Mouse (Mus musculus) forebrain, embryonic 13.5 days (tissue): ENCODE data around the gene Itsn2. TPM values are rescaled to one million over a fixed set of nuclear protein-coding genes. Genes with fewer than 3 reads are reported as not detected.

ENCODE experiments used
- polyA plus RNA-seq: library from polyadenylated mRNA; unstranded; fragments of >200 nt; fragmentation: Nextera tagmentation; extraction: Ambion mirVana; gene quantifications from 2 replicates; pipeline ENCODE4 v1.2.1, GENCODE M21; 2015

Itsn2 gene
- polyA plus RNA-seq, 1 experiment from 2014 or later = 14.0 TPM

Other genes with a start within 250 kb of the Itsn2 start
- 12.7 and 13.6 TPM in 2 replicates for gene Ncoa1, start 115.5 kb upstream of the Itsn2 start, polyA plus RNA-seq
- gene Gm3625, start 289 bp downstream of the Itsn2 start, polyA plus RNA-seq = not detected in 2 replicates
- 0.53 and 0.67 TPM in 2 replicates for gene Fam228a, start 145.8 kb downstream of the Itsn2 start, polyA plus RNA-seq
- gene Pfn4, start 176.4 kb downstream of the Itsn2 start, polyA plus RNA-seq = 8.0 and 8.5 TPM in 2 replicates
- gene Fam228b, start 176.6 kb downstream of the Itsn2 start, polyA plus RNA-seq = 4.3 and 4.7 TPM in 2 replicates
- gene Sf3b6, start 224.9 kb downstream of the Itsn2 start, polyA plus RNA-seq = 310 and 345 TPM in 2 replicates
- 7.5 and 10.3 TPM in 2 replicates for gene Fkbp1b, start 249.0 kb downstream of the Itsn2 start, polyA plus RNA-seq